ENCODE assay signal across 10 mouse cellular contexts in the genomic region with DNA sequence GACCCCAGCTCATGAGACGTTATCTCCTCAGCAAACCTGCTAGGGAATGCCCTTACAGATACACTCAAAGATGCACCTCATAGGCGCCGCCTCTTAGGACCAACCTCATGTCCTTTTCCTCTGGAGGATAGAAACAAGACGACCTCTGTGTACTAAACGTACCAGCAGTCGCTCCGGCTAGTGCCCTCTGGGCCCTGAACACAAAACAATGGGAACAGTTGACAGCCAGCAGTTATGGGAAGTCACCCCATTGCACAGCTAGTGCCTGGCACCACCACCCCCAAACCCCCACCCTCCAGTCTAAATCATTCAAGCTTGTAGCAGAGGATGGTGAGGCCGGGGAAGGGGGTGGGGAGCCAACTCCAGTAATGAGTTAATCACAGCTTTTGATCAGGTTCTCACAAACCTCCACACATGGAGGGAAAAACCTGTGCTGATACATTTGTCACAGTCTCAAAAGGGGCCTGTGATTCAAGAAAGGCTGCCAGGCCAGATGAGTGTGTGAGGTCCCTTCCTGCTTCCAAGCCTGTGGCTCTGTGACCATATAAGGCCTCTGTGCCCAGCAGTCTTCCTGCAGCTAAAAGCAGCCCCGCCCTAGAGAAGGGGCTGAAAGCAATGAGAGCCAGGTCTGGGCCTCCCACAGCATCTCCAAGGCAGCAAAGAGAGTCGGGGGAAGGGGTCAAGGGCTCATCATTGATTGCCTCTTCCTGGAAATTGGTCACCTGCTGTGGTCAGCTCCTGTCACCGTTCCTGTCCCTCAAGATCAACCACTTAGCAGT.
A peak's percentile ranks its signal among the peaks of the same experiment; 100 is the strongest.
DNase-seq lines count a peak whose midpoint lies in the region; ATAC-seq and TF ChIP-seq lines count a peak whose summit lies in the region.
"Had no signal": no experiment of that assay in that cellular context is flagged by ENCODE, and none has a peak within 500 bp of the region (broad histone marks: within the 10 kb centered on the region; RNA-seq: fewer than 3 reads in every experiment).

No protein-coding gene starts in this region.

- peak; percentile 54 for DNase-seq in intestine, embryonic 14.5 days (ENCODE audit: low spot score)
- DNase-seq in embryo, embryonic 11 days, result peak; percentile 38
- peak; percentile 12 for DNase-seq in induced T-regulatory cell, adult 2 months (ENCODE audit: low read depth)
- peak; percentile 58 for DNase-seq in retina, embryonic 14.5 days (ENCODE audit: low spot score)
- DNase-seq in kidney, postnatal 14 days, result no peak
- DNase-seq in gastrocnemius, postnatal 14 days, result no peak
- DNase-seq: layer of hippocampus, postnatal 36 days had no signal

- H3K4me2 ChIP-seq in intestine, embryonic 14.5 days (ENCODE audit: low read length), result no peak overlapping the region
- no peak overlapping the region for H3K4me2 ChIP-seq in intestine, postnatal 0 days (replicated peaks; ENCODE audit: low read depth)
- H3K4me2 ChIP-seq: embryonic facial prominence, embryonic 15.5 days had no signal

- H3K9me3 ChIP-seq in intestine, embryonic 14.5 days (ENCODE audit: control insufficient read depth, low read length), result no peaks in the 10 kb centered on the region
- no peaks in the 10 kb centered on the region for H3K9me3 ChIP-seq in intestine, postnatal 0 days (ENCODE audit: control insufficient read depth)
- H3K9me3 ChIP-seq: embryonic facial prominence, embryonic 15.5 days had no signal

- peaks cover 17% of the 10 kb centered on the region for H3K4me1 ChIP-seq in intestine, embryonic 14.5 days (replicated peaks; ENCODE audit: control insufficient read depth, insufficient read depth, low read length)
- H3K4me1 ChIP-seq in intestine, postnatal 0 days (replicated peaks; ENCODE audit: control insufficient read depth, insufficient read depth, low read length), result no peaks in the 10 kb centered on the region

- H3K27ac ChIP-seq in intestine, embryonic 14.5 days (ENCODE audit: low read depth), result peak overlapping the region; percentile 71
- no peak overlapping the region; the same call in 1 of the 2 replicates for H3K27ac ChIP-seq in intestine, postnatal 0 days (ENCODE audit: low read depth, low read length)
- H3K27ac ChIP-seq: embryonic facial prominence, embryonic 15.5 days had no signal

- WGBS in intestine, embryonic 14.5 days, result 44% methylated on average over 11 of the region's 11 CpGs
- WGBS in intestine, postnatal 0 days, result 59% methylated on average over 11 of the region's 11 CpGs

- H3K4me3 ChIP-seq in intestine, embryonic 14.5 days (ENCODE audit: low read depth, low read length), result no peak overlapping the region
- H3K4me3 ChIP-seq in intestine, postnatal 0 days (ENCODE audit: low read depth, low read length), result no peak overlapping the region
- H3K4me3 ChIP-seq: embryonic facial prominence, embryonic 15.5 days had no signal

- H3K36me3 ChIP-seq in intestine, embryonic 14.5 days (ENCODE audit: control insufficient read depth, insufficient read depth, low read length), result no peaks in the 10 kb centered on the region
- H3K36me3 ChIP-seq in intestine, postnatal 0 days (ENCODE audit: control insufficient read depth, insufficient read depth), result no peaks in the 10 kb centered on the region
- H3K36me3 ChIP-seq: embryonic facial prominence, embryonic 15.5 days had no signal

- no peak for TF ChIP-seq CTCF in intestine, postnatal 0 days (IDR thresholded peaks at IDR 0.05; ENCODE audit: low read depth)

- intact Hi-C loops in gastrocnemius, postnatal 14 days (cut with DNase I; ENCODE audit: low total_unique reads), result no loop called here

- no peaks in the 10 kb centered on the region for H3K27me3 ChIP-seq in intestine, embryonic 14.5 days (replicated peaks; ENCODE audit: control insufficient read depth, insufficient read depth, low read length)
- H3K27me3 ChIP-seq in intestine, postnatal 0 days (replicated peaks; ENCODE audit: control insufficient read depth, insufficient read depth, low read length), result no peaks in the 10 kb centered on the region
- H3K27me3 ChIP-seq: embryonic facial prominence, embryonic 15.5 days had no signal

- peak; percentile 38; the same call in 1 of the 2 replicates for ATAC-seq in intestine, embryonic 14.5 days (replicated peaks; ENCODE audit: low FRiP score, low TSS enrichment, low read depth)
- ATAC-seq in intestine, postnatal 0 days, result no peak
- no peak for ATAC-seq in activated CD4-positive, CD25-positive, alpha-beta regulatory T cell, adult 4 months

- no peak overlapping the region for H3K9ac ChIP-seq in intestine, embryonic 14.5 days (ENCODE audit: low read length)
- no peak overlapping the region for H3K9ac ChIP-seq in intestine, postnatal 0 days (ENCODE audit: low read depth, low read length)
- H3K9ac ChIP-seq: embryonic facial prominence, embryonic 15.5 days had no signal

Comparison
In these comparisons a context has a peak if more than half of its experiments do, and no peak if none do; other contexts are left out.
1. DNase-seq: peak in intestine, embryonic 14.5 days (single experiment), embryo, embryonic 11 days (single experiment), induced T-regulatory cell, adult 2 months (single experiment) and retina, embryonic 14.5 days (single experiment); none in kidney, postnatal 14 days (single experiment) and gastrocnemius, postnatal 14 days (single experiment).